Mouse (Mus musculus) heart, postnatal 4 days (tissue): ENCODE measurements around the gene Ppan. TPM values are rescaled to one million over a fixed set of nuclear protein-coding genes. Genes with fewer than 3 reads are reported as not detected.
A peak's percentile ranks its signal among the peaks of the same experiment; 100 is the strongest.

Experiments used
- DNase-seq: peaks from one replicate; pipeline ENCODE4 v3.0.0; 2021
- total RNA-seq, 2 experiments: library from RNA; stranded (reverse); gene quantifications; 2 replicates each; pipeline ENCODE4 v1.2.3; 2021

Ppan gene
- total RNA-seq, 2 experiments from 2014 or later, result 18.4 to 19.6 TPM

- no peak for DNase-seq
Observed at GRCm38 (mm10) chr9:20879097-20879792, 8.7 kb upstream of the Ppan start, which contains the start of gene Angptl6. Gene Angptl6 (minus strand): TSS chr9:20879727.

DNA sequence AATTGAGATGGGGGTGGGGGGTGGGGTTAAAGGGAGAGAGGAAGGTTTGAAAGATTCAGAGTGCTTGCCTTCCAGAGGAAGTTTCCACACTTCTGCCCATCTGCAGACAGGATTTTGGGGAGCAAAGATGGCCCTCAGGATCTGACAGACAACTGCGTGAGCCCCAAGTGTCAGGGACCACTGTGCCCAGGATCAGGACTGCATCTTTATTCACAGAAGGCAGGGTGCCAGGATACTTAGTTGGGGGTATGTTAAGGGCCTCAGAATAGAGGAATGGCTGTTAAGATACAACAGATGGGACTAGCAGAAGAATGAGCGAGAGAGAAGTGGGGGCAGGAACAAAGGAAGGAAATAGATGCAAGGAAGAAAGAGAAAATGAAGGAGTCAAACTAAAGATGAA is 1.4 kb upstream of the Ppan start:
- no peak for DNase-seq

GRCm38 (mm10) chr9:20887191-20887590 is 784 bp upstream of the Ppan start:
- no peak for DNase-seq

DNA sequence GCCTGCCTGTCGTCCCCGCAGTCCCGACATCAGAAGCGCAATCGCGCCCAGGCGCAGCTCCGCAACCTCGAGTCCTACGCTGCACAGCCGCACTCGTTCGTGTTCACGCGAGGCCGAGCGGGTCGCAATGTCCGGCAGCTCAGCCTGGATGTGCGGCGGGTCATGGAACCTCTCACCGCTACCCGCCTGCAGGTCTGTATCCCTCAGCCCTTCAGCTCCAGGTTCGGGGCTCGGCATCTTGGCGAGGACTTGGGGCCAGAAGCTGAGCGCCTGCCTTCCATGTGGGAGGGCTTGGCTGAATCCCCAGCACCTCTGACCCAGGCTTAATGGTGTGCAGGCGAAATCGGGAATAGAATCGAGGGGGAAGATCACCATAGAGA is 401 bp downstream of the Ppan start:
- DNase-seq, result no peak

DNA sequence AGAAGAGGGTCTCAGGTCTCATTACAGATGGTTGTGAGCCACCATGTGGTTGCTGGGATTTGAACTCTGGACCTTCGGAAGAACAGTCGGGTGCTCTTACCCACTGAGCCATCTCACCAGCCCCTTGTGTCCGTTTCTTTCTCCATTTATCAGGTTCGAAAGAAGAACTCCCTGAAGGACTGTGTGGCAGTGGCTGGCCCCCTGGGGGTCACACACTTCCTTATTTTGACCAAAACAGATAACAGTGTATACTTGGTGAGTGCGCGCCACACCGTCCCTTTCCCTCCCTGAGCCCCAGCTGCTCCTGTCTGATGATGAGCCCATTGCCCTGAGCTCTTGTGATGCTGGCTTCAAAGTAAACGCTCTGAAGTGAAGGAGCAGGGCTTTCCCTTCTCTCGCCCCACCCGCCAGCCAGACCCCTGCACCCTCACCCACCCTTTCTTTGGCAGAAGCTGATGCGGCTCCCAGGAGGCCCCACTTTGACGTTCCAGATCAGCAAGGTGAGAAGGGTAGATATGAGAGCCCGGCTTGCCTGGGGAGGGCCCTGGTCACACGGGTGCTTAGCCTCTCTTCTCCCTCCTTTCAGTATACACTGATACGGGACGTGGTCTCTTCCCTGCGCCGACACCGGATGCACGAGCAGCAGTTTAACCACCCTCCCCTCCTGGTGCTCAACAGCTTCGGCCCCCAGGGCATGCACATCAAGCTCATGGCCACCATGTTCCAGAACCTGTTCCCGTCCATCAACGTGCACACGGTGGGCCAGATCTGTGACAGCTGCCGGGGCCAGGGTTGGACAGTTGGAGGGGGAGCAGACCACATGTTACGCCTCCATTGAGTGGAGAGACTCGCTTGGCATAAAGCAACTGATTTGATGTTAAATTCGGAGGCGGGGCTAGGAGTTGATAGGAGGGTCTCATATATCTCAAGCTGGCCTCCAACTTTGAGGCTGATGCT is 1.5 kb downstream of the Ppan start:
- DNase-seq, result no peak

DNA sequence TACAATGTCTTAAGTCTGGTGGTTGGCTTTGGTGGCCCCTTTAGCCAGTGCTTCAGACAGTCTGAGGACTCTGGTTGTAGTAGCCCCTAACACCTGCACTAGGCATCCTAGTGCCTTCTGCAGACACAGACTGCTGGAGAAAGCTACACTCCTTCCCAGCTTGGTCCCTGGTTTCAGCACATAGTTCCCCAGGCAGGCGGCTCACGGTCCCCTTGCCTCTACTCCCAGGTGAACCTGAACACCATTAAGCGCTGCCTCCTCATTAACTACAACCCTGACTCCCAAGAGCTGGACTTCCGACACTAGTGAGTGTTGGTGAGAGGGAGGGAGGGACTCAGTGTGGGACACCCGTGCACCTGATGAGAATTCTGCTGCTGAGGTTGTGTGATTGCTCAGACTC is 2.4 kb downstream of the Ppan start:
- no peak for DNase-seq

GRCm38 (mm10) chr9:20891339-20892103 is 3.5 kb downstream of the Ppan start:
- no peak for DNase-seq

DNA sequence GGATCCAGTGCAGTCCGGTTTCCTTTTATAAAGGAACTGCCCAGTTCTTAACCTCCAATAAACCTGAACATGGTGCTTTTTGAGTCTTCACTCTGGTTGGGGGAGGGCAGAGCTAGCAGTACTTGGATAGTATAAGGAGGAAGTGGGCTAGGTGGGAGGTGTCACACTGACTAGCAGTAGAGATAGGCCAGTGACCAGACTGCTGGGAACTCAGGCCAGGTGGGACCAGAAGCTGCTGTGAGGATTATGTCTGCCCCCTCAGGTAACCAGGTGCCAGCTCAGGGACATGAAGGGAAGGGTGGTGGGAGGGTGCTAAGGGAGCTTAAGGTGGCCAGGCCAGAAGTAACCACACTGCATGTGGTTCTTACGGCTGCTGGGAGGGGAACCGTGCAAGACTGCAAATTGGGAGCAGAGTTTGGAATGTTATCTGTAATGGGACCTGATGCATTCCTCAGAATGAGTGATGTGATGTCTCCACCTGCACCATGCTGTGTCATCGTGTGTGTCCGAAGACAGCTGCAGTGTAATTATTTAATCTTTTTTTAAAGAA is 4.2 kb downstream of the Ppan start:
- DNase-seq, result no peak

DNA sequence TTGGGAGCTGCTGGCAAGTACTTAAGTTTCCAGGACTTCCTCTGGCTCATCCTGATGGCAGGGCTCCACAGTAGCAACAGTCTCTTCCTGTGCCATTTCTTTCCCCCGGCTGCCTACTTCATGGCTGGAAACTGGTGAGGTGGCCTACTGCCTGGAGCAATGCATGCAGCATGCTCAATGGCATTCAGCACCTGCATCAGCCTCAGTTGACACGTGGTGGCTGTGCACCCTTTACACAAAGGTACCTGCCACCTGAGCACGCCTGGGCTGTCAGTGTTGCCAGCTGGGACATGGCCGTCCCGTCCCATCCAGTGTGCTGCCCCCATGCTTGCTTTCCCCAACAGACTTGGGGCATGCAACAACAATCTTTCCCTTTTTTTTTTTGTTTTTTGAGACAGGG is 5.1 kb downstream of the Ppan start:
- DNase-seq, result no peak

DNA sequence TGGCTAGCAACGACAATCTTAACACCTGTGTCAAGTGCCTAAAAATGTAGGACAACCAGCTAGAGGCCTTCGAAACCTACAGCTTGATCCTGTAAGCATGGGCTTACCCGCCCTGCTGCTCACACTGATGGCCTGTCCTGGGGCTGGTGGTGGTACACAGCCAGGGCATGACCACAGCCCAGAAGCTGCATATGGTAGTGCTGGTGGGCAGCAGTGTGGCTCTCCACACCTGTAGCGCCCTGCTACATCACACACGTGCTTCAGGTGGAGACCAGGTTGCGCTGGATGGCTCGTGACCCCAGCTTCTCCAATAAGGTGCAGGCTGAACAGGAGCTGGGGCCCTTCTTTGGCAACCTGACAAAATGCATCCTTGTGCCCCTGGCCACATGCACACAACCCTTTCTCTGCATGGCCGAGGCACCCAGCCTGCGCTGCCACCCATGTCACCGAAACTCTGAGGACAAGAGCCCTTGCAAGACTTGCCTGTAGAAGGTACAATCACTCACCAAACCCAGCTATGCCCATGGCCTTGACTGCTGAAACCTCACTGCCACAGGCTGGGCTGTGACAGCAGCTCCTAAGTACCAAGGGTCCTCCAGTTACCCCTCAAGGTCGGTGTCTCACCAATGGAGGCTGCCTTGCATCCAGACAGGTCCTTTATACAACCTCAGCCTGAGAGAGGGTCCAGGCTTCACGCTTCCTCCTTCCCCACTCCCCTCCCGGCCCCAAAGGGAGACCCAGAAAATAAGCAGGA is 5.8 kb downstream of the Ppan start:
- DNase-seq, result no peak

DNA sequence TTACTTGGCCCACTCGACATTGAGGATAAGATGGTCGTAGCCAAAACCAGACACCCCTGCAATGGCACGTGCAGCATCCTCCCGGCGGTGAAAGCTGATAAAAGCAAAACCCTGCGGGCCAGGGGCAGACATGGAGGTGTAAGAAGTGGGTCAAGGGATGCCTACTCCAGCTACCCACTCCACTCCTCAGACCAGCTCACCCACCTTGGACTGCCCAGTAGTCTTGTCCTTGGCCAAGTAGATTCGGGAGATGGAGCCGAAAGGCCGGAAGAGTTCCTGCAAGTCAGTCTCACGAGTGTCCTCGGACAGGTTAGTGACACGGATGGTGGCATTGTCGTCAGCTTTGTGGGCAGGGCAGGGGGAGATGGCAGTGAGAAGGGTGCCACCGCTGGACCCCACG is 6.7 kb downstream of the Ppan start:
- no peak for DNase-seq

GRCm38 (mm10) chr9:20895382-20895781 is 7.4 kb downstream of the Ppan start:
- no peak for DNase-seq

DNA sequence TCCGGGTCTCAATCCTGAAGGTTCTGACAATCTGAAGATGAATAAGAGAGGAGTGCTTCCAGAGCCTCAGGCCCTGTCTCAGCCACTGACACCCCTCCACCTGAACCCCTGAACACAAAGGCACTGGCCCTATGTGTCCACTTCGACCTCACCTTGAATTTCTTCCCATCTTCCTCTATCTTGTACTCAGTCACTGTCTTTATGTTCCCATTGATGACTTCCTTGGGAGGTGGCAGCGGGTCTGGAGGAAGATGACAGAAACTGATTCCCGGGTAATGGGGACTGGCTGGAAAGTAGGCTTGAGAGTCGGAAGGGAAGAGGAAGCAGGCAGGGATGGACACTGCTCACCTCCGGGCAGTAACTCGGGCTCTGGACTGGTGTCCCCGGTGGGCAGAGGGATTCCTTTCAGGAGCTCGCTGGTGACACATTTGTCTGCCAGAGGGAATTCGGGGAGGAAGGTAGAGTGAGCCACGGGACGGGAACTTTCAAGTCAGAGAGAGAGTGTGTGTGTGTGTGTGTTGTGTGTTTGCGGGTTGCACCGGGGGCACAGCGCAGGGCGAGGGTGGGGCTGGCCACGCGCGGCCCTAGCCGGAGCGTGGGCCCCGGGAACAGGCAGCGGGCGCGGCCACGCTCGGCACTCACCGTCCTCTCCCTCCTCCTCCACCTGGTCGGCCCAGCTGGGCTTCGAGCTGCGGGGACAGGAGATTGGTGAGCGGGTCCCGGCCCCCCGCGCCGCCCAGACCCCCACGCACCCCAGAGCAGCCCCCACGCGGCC is 9.9 kb downstream of the Ppan start:
- no peak for DNase-seq

GRCm38 (mm10) chr9:20898511-20899073 is 10.6 kb downstream of the Ppan start, which contains the start of gene Eif3g:
Gene Eif3g (minus strand): TSS chr9:20898623.
- peak; percentile 92 for DNase-seq

DNA sequence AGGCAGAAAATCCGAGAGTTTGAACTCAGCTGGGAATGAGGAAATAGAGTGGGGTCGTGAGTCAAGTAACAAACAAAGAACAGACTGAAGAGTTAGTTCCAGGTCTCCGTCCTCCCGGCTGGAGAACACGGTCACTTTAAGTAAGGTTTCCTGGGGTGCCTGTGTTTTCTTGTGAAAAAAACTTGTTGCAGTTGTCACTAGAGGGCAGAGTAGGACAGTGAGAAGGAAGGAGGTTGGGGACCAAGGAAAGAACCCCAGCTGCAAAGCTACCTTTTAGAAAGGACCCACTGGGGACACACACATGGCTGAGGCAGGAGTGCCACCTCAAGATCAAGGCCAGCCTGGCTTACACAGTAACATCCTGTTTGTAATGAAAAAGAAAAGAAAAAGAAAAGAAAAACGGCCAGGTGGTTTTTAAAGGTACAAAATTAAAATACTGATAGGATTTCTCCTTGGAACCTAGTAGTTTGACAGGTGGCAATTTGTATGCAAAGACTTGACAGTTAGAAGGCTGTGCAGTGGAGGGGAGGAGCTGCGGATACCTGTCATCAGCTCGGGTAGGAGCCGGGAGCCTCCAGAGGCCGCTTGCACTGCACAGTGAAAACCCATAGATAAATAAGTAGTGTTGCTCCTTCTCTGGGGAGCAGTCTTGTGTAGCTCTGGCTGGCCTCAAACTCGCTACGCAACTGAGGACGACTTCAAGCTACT is 13.6 kb downstream of the Ppan start:
- DNase-seq, result peak; percentile 45

GRCm38 (mm10) chr9:20902174-20902491 is 14.2 kb downstream of the Ppan start:
- DNase-seq, result no peak

- DNase-seq, result peak; percentile 43
Observed at GRCm38 (mm10) chr9:20909948-20910347, 22.0 kb downstream of the Ppan start.

- DNase-seq, result peak; percentile 27
Observed at GRCm38 (mm10) chr9:20916160-20916559, 28.2 kb downstream of the Ppan start.

DNA sequence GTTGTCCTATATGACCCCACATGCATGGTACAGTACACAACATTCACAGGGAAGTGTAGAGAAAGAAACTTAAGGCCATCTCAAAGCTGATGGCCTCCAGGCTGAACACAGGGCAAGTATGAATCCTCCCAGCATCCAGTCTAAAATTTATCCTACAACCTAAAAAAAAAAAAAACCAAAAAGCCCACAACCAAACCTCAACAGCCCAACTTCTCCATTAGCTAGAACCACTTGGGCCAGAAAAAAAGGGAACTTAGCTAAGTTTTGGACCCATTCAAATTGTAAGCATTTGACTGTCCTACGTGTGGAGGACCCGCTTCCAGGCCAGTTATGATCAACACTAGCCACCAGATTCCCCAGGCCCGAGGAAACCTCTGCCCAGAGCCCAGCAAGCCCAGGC is 35.3 kb downstream of the Ppan start:
- no peak for DNase-seq
